Mouse (Mus musculus): Measurements from ENCODE around the gene Ero1l.

Gene Ero1l

GRCm38 (mm10) chr14:45318426-45319236 is at the start of gene Ero1l:
Gene Ero1l (minus strand): TSS chr14:45318771.
- peak; percentile 86 for DNase-seq (ENCODE audit: low read depth)

GRCm38 (mm10) chr14:45365196-45365587 is 46.6 kb upstream of the Ero1l start:
- no peak for DNase-seq (ENCODE audit: low read depth)

- DNase-seq (ENCODE audit: low read depth), result no peak
Observed at GRCm38 (mm10) chr14:45364211-45365195, 45.9 kb upstream of the Ero1l start.

GRCm38 (mm10) chr14:45350931-45351859 is 32.6 kb upstream of the Ero1l start, which contains the start of gene Styx:
Gene Styx (plus strand): TSS chr14:45351093.
- peak; percentile 87 for DNase-seq (ENCODE audit: low read depth)

- peak; percentile 97 for DNase-seq (ENCODE audit: low read depth)
Observed at GRCm38 (mm10) chr14:45329589-45330181, 11.1 kb upstream of the Ero1l start, which contains the start of gene Psmc6. Gene Psmc6 (plus strand): TSS chr14:45329788.

GRCm38 (mm10) chr14:45329018-45329588 is 10.5 kb upstream of the Ero1l start:
- DNase-seq (ENCODE audit: low read depth), result peak; percentile 82

GRCm38 (mm10) chr14:45328072-45328713 is 9.6 kb upstream of the Ero1l start:
- DNase-seq (ENCODE audit: low read depth), result peak; percentile 55

GRCm38 (mm10) chr14:45325471-45325870 is 6.9 kb upstream of the Ero1l start:
- DNase-seq (ENCODE audit: low read depth), result peak; percentile 97

GRCm38 (mm10) chr14:45323320-45323719 is 4.7 kb upstream of the Ero1l start:
- no peak for DNase-seq (ENCODE audit: low read depth)

- no peak for DNase-seq (ENCODE audit: low read depth)
Observed at GRCm38 (mm10) chr14:45322450-45322849, 3.9 kb upstream of the Ero1l start.

- DNase-seq (ENCODE audit: low read depth), result peak; percentile 80
Observed at GRCm38 (mm10) chr14:45321622-45322021, 3.1 kb upstream of the Ero1l start.

- DNase-seq (ENCODE audit: low read depth), result peak; percentile 50
Observed at GRCm38 (mm10) chr14:45321067-45321466, 2.5 kb upstream of the Ero1l start.

GRCm38 (mm10) chr14:45320111-45320510 is 1.5 kb upstream of the Ero1l start:
- no peak for DNase-seq (ENCODE audit: low read depth)

GRCm38 (mm10) chr14:45319237-45319610 is 653 bp upstream of the Ero1l start:
- DNase-seq (ENCODE audit: low read depth), result no peak

- peak; percentile 54 for DNase-seq (ENCODE audit: low read depth)
Observed at GRCm38 (mm10) chr14:45317921-45318411, 605 bp downstream of the Ero1l start.

GRCm38 (mm10) chr14:45316927-45317326 is 1.6 kb downstream of the Ero1l start:
- peak; percentile 18 for DNase-seq (ENCODE audit: low read depth)

- no peak for DNase-seq (ENCODE audit: low read depth)
Observed at GRCm38 (mm10) chr14:45310101-45310500, 8.5 kb downstream of the Ero1l start.

GRCm38 (mm10) chr14:45309646-45310045 is 8.9 kb downstream of the Ero1l start:
- peak; percentile 21 for DNase-seq (ENCODE audit: low read depth)

- DNase-seq (ENCODE audit: low read depth), result peak; percentile 42
Observed at GRCm38 (mm10) chr14:45307630-45308328, 10.8 kb downstream of the Ero1l start.

Data from 416B (cell line).